ENCODE assay signal across 22 mouse cellular contexts in genomic region chr5:123489935-123490334, GRCm38 (mm10). TPM values are rescaled to one million over a fixed set of nuclear protein-coding genes. Genes with fewer than 3 reads are reported as not detected.
DNase-seq lines count a peak whose midpoint lies in the region; ATAC-seq lines count a peak whose summit lies in the region.
"Had no signal": no experiment of that assay in that cellular context is flagged by ENCODE, and none has a peak within 500 bp of the region (broad histone marks: within the 10 kb centered on the region; RNA-seq: fewer than 3 reads in every experiment).

No protein-coding gene starts in this region.

- H3K36me3 ChIP-seq in heart, embryonic 11.5 days (ENCODE audit: control insufficient read depth, insufficient read depth, low read length), result no peaks in the 10 kb centered on the region
- no peaks in the 10 kb centered on the region for H3K36me3 ChIP-seq in hindbrain, embryonic 13.5 days
- H3K36me3 ChIP-seq: limb, embryonic 15.5 days; neural tube, embryonic 13.5 days had no signal

- H3K9me3 ChIP-seq in heart, embryonic 11.5 days (replicated peaks; ENCODE audit: control insufficient read depth, low read length), result no peaks in the 10 kb centered on the region
- H3K9me3 ChIP-seq in hindbrain, embryonic 13.5 days, result no peaks in the 10 kb centered on the region
- H3K9me3 ChIP-seq: limb, embryonic 15.5 days; neural tube, embryonic 13.5 days had no signal

- no peak overlapping the region for H3K27ac ChIP-seq in heart, embryonic 11.5 days (ENCODE audit: low read depth, low read length)
- peak overlapping the region; percentile 40; the same call in 1 of the 2 replicates for H3K27ac ChIP-seq in brown adipose tissue, adult 24 weeks (replicated peaks; ENCODE audit: low read depth, low read length)
- H3K27ac ChIP-seq in hindbrain, embryonic 13.5 days, result no peak overlapping the region
- H3K27ac ChIP-seq: left cerebral cortex, adult 2 months; limb, embryonic 15.5 days; neural tube, embryonic 13.5 days had no signal

- peak; percentile 57 to 80 for DNase-seq in heart, adult 18-20 months
- DNase-seq in gastrocnemius, adult 8-10 months (ENCODE audit: low spot score in 2 of 2), result peak; percentile 25 to 38
- peak; percentile 35 for DNase-seq in heart, postnatal 25 days (ENCODE audit: low spot score)
- DNase-seq in lung, postnatal 4 days, result no peak
- no peak for DNase-seq in MN1 (ENCODE audit: low spot score)
- DNase-seq: adrenal gland, adult 2 months; cerebellum, adult 8-10 months; kidney, adult 18-20 months; lung, adult 2 months had no signal

- H3K27me3 ChIP-seq in heart, embryonic 11.5 days (ENCODE audit: control insufficient read depth, insufficient read depth, low read length), result no peaks in the 10 kb centered on the region
- peaks cover 13% of the 10 kb centered on the region for H3K27me3 ChIP-seq in hindbrain, embryonic 13.5 days
- H3K27me3 ChIP-seq: limb, embryonic 15.5 days; neural tube, embryonic 13.5 days had no signal

- peaks cover 4% of the 10 kb centered on the region for H3K4me1 ChIP-seq in heart, embryonic 11.5 days (ENCODE audit: control insufficient read depth, insufficient read depth, low read length)
- H3K4me1 ChIP-seq in brown adipose tissue, adult 24 weeks (ENCODE audit: control insufficient read depth, insufficient read depth, insufficient read length, low read length), result peaks cover 11% of the 10 kb centered on the region
- peaks cover 13% of the 10 kb centered on the region for H3K4me1 ChIP-seq in hindbrain, embryonic 13.5 days (replicated peaks)

- H3K4me2 ChIP-seq in heart, embryonic 11.5 days, result no peak overlapping the region
- H3K4me2 ChIP-seq in hindbrain, embryonic 13.5 days, result no peak overlapping the region

- H3K4me3 ChIP-seq in heart, embryonic 11.5 days (ENCODE audit: low read depth, low read length), result no peak overlapping the region
- H3K4me3 ChIP-seq in brown adipose tissue, adult 24 weeks (ENCODE audit: insufficient read depth, low read depth, low read length), result no peak overlapping the region
- H3K4me3 ChIP-seq in hindbrain, embryonic 13.5 days, result no peak overlapping the region
- H3K4me3 ChIP-seq: limb, embryonic 15.5 days had no signal

- no peak overlapping the region for H3K9ac ChIP-seq in heart, embryonic 11.5 days (ENCODE audit: low read depth, low read length)
- no peak overlapping the region for H3K9ac ChIP-seq in hindbrain, embryonic 13.5 days
- H3K9ac ChIP-seq: limb, embryonic 15.5 days had no signal

- no peak for ATAC-seq in heart, embryonic 11.5 days (replicated peaks; ENCODE audit: insufficient number of reproducible peaks, low FRiP score, low TSS enrichment)
- no peak for ATAC-seq in hindbrain, embryonic 13.5 days (ENCODE audit: low FRiP score)

- 69% methylated on average over 9 of the region's 9 CpGs for WGBS in heart, embryonic 11.5 days (ENCODE audit: insufficient replicate concordance)
- 67% methylated on average over 9 of the region's 9 CpGs for WGBS in hindbrain, embryonic 13.5 days

- intact Hi-C loops in heart, postnatal 25 days (cut with DNase I), result no loop called here

RNA-seq across cellular contexts. Expression of gene Il31, which starts 0.6 kb away (rescaled TPM):
- not detected for total RNA-seq in heart, adult 18-20 months (2021)
- not detected in 2 replicates for polyA plus RNA-seq in heart, embryonic 11.5 days (2014; fragmentation: Nextera tagmentation; extraction: Ambion mirVana)
- polyA plus RNA-seq in brown adipose tissue, adult 24 weeks (2012; ENCODE audit: insufficient read depth, insufficient read length, missing spikeins), result not detected in 2 replicates
- not detected for total RNA-seq in gastrocnemius, adult 8-10 months (2022)
- not detected for total RNA-seq in heart, postnatal 25 days (2021)
- polyA plus RNA-seq in hindbrain, embryonic 13.5 days (2015; fragmentation: Nextera tagmentation; extraction: Ambion mirVana), result not detected in 2 replicates
- total RNA-seq: adrenal gland, adult 2 months; ES-E14; granulocyte monocyte progenitor cell, adult 5-6 weeks; left cerebral cortex, adult 2 months had no signal
- polyA plus RNA-seq: adrenal gland, adult 2 months; C2C12; embryonic facial prominence, embryonic 11.5 days; hindbrain, embryonic 16.5 days; large intestine, adult 2 months; limb, embryonic 15.5 days; lung, adult 2 months; neural tube, embryonic 13.5 days; small intestine, adult 2 months had no signal

RNA-seq across cellular contexts. Expression of gene Lrrc43, which starts 0.8 kb away (rescaled TPM):
- not detected for total RNA-seq in heart, adult 18-20 months (2021)
- not detected in 2 replicates for polyA plus RNA-seq in heart, embryonic 11.5 days (2014; fragmentation: Nextera tagmentation; extraction: Ambion mirVana)
- polyA plus RNA-seq in brown adipose tissue, adult 24 weeks (2012; ENCODE audit: insufficient read depth, insufficient read length, missing spikeins), result not detected in 2 replicates
- total RNA-seq in gastrocnemius, adult 8-10 months (2022), result not detected
- total RNA-seq in heart, postnatal 25 days (2021), result not detected
- 0.16 and 0.22 TPM in 2 replicates for polyA plus RNA-seq in hindbrain, embryonic 13.5 days (2015; fragmentation: Nextera tagmentation; extraction: Ambion mirVana)
- total RNA-seq: adrenal gland, adult 2 months; ES-E14; granulocyte monocyte progenitor cell, adult 5-6 weeks had no signal
- polyA plus RNA-seq: adrenal gland, adult 2 months; C2C12; embryonic facial prominence, embryonic 11.5 days; large intestine, adult 2 months; limb, embryonic 15.5 days; small intestine, adult 2 months had no signal

RNA-seq across cellular contexts. Expression of gene B3gnt4, which starts 20.3 kb away (rescaled TPM):
- total RNA-seq in heart, adult 18-20 months (2021), result not detected
- 0.20 TPM in 1 of 2 replicates, not detected in the other for polyA plus RNA-seq in heart, embryonic 11.5 days (2014; fragmentation: Nextera tagmentation; extraction: Ambion mirVana)
- polyA plus RNA-seq in brown adipose tissue, adult 24 weeks (2012; ENCODE audit: insufficient read depth, insufficient read length, missing spikeins), result 0.79 TPM in 1 of 2 replicates, not detected in the other
- not detected for total RNA-seq in gastrocnemius, adult 8-10 months (2022)
- total RNA-seq in heart, postnatal 25 days (2021), result not detected
- polyA plus RNA-seq in hindbrain, embryonic 13.5 days (2015; fragmentation: Nextera tagmentation; extraction: Ambion mirVana), result 1.1 and 1.6 TPM in 2 replicates
- total RNA-seq: granulocyte monocyte progenitor cell, adult 5-6 weeks had no signal
- polyA plus RNA-seq: small intestine, adult 2 months had no signal

RNA-seq across cellular contexts. Expression of gene Diablo, which starts 34.0 kb away (rescaled TPM):
- total RNA-seq in heart, adult 18-20 months (2021), result 10 to 100 TPM; 68.8 to 70.1 TPM
- 95.1 and 109 TPM in 2 replicates for polyA plus RNA-seq in heart, embryonic 11.5 days (2014; fragmentation: Nextera tagmentation; extraction: Ambion mirVana)
- 58.4 and 76.8 TPM in 2 replicates for polyA plus RNA-seq in brown adipose tissue, adult 24 weeks (2012; ENCODE audit: insufficient read depth, insufficient read length, missing spikeins)
- 10 to 100 TPM; 37.0 to 44.9 (median 41.6) TPM for total RNA-seq in gastrocnemius, adult 8-10 months (2022)
- total RNA-seq in heart, postnatal 25 days (2021), result 10 to 100 TPM; 64.4 to 71.1 TPM
- 119 and 120 TPM in 2 replicates for polyA plus RNA-seq in hindbrain, embryonic 13.5 days (2015; fragmentation: Nextera tagmentation; extraction: Ambion mirVana)

RNA-seq across cellular contexts. Expression of gene Gm49027, which starts 35.4 kb away (rescaled TPM):
- total RNA-seq in heart, adult 18-20 months (2021), result under 1 TPM in 1 of 2 experiments, not detected in 1; 0.41 TPM
- 0.24 and 0.25 TPM in 2 replicates for polyA plus RNA-seq in heart, embryonic 11.5 days (2014; fragmentation: Nextera tagmentation; extraction: Ambion mirVana)
- polyA plus RNA-seq in brown adipose tissue, adult 24 weeks (2012; ENCODE audit: insufficient read depth, insufficient read length, missing spikeins), result not detected in 2 replicates
- not detected for total RNA-seq in gastrocnemius, adult 8-10 months (2022)
- not detected for total RNA-seq in heart, postnatal 25 days (2021)
- polyA plus RNA-seq in hindbrain, embryonic 13.5 days (2015; fragmentation: Nextera tagmentation; extraction: Ambion mirVana), result 3.5 and 4.8 TPM in 2 replicates
- total RNA-seq: granulocyte monocyte progenitor cell, adult 5-6 weeks had no signal
- polyA plus RNA-seq: C2C12 had no signal

Comparison
In these comparisons a context has a peak if more than half of its experiments do, and no peak if none do; other contexts are left out.
1. DNase-seq: peak in heart, adult 18-20 months (2 of 2), gastrocnemius, adult 8-10 months (2 of 2) and heart, postnatal 25 days (single experiment); none in lung, postnatal 4 days (0 of 2) and MN1 (single experiment).